Comparison of ENCODE assay signal across 19 mouse cellular contexts in the genomic region with DNA sequence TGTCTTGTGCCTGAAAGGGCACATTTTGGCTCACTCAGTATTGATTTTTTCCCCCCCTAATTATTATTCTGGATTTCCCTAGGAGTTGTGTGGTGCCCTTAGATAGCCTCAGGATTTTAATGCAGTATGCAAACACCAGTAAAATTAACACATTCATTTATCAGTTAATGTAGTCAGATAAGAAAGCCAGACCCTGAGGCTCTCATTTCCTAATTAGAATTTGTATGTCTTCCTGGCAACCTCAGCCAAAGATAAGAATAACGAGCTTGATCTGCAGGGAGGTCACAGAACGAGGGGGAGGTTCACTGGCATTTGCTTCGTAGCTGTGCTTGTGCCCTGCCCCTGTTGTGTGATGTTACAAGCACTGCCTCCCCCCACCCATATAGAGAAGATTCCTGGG. TPM values are rescaled to one million over a fixed set of nuclear protein-coding genes. Genes with fewer than 3 reads are reported as not detected.
DNase-seq lines count a peak whose midpoint lies in the region; ATAC-seq and TF ChIP-seq lines count a peak whose summit lies in the region.
"Had no signal": no experiment of that assay in that cellular context is flagged by ENCODE, and none has a peak within 500 bp of the region (broad histone marks: within the 10 kb centered on the region; RNA-seq: fewer than 3 reads in every experiment).

No protein-coding gene starts in this region.

- no peaks in the 10 kb centered on the region for H3K9me3 ChIP-seq in forebrain, embryonic 15.5 days
- no peaks in the 10 kb centered on the region for H3K9me3 ChIP-seq in forebrain, embryonic 14.5 days (replicated peaks; ENCODE audit: control insufficient read depth, low read length)
- H3K9me3 ChIP-seq in hindbrain, embryonic 13.5 days, result no peaks in the 10 kb centered on the region
- H3K9me3 ChIP-seq in hindbrain, embryonic 11.5 days (ENCODE audit: control insufficient read depth, low read length), result no peaks in the 10 kb centered on the region
- no peaks in the 10 kb centered on the region for H3K9me3 ChIP-seq in midbrain, embryonic 15.5 days
- H3K9me3 ChIP-seq: limb, embryonic 12.5 days; midbrain, embryonic 12.5 days; neural tube, embryonic 12.5 days had no signal

- H3K27me3 ChIP-seq in forebrain, embryonic 15.5 days, result no peaks in the 10 kb centered on the region
- H3K27me3 ChIP-seq in forebrain, embryonic 14.5 days (replicated peaks; ENCODE audit: control insufficient read depth, insufficient read depth, low read length), result no peaks in the 10 kb centered on the region
- peaks cover 5% of the 10 kb centered on the region; the same call in 1 of the 2 replicates for H3K27me3 ChIP-seq in hindbrain, embryonic 13.5 days
- no peaks in the 10 kb centered on the region for H3K27me3 ChIP-seq in hindbrain, embryonic 11.5 days (ENCODE audit: control insufficient read depth, insufficient read depth, low read length)
- no peaks in the 10 kb centered on the region for H3K27me3 ChIP-seq in midbrain, embryonic 15.5 days (replicated peaks)
- H3K27me3 ChIP-seq: limb, embryonic 12.5 days had no signal

- ATAC-seq in forebrain, embryonic 15.5 days (replicated peaks), result no peak
- ATAC-seq in forebrain, embryonic 14.5 days, result no peak
- ATAC-seq in hindbrain, embryonic 13.5 days (ENCODE audit: low FRiP score), result no peak
- no peak for ATAC-seq in hindbrain, embryonic 11.5 days (ENCODE audit: low FRiP score)
- ATAC-seq in midbrain, embryonic 15.5 days (replicated peaks), result no peak
- ATAC-seq: lung, postnatal 0 days had no signal

- peaks cover 32% of the 10 kb centered on the region for H3K4me1 ChIP-seq in forebrain, embryonic 15.5 days
- H3K4me1 ChIP-seq in forebrain, embryonic 14.5 days (ENCODE audit: control insufficient read depth, insufficient read depth, low read length), result peaks cover 20% of the 10 kb centered on the region
- H3K4me1 ChIP-seq in hindbrain, embryonic 13.5 days (replicated peaks), result peaks cover 64% of the 10 kb centered on the region
- no peaks in the 10 kb centered on the region; the same call in 1 of the 2 replicates for H3K4me1 ChIP-seq in hindbrain, embryonic 11.5 days (replicated peaks; ENCODE audit: control insufficient read depth, insufficient read depth, low read length)
- peaks cover 33% of the 10 kb centered on the region for H3K4me1 ChIP-seq in midbrain, embryonic 15.5 days

- no peak for TF ChIP-seq CTCF in brain, embryonic 14.5 days (IDR thresholded peaks at IDR 0.05; ENCODE audit: borderline replicate concordance, extremely low read depth, insufficient read depth, insufficient read length)

- no peak for TF ChIP-seq POLR2A in brain, embryonic 14.5 days (IDR thresholded peaks at IDR 0.05; ENCODE audit: borderline replicate concordance, extremely low read depth, insufficient read depth, insufficient read length, poor library complexity, severe bottlenecking)

- WGBS in forebrain, embryonic 15.5 days, result 5% methylated on average over 3 of the region's 3 CpGs
- WGBS in forebrain, embryonic 14.5 days, result 6% methylated on average over 3 of the region's 3 CpGs
- 15% methylated on average over 3 of the region's 3 CpGs for WGBS in hindbrain, embryonic 13.5 days
- 26% methylated on average over 3 of the region's 3 CpGs for WGBS in hindbrain, embryonic 11.5 days
- 16% methylated on average over 3 of the region's 3 CpGs for WGBS in midbrain, embryonic 15.5 days

- no peak overlapping the region for H3K4me3 ChIP-seq in forebrain, embryonic 15.5 days
- no peak overlapping the region for H3K4me3 ChIP-seq in forebrain, embryonic 14.5 days (ENCODE audit: low read depth, low read length)
- no peak overlapping the region for H3K4me3 ChIP-seq in hindbrain, embryonic 13.5 days
- H3K4me3 ChIP-seq in hindbrain, embryonic 11.5 days (ENCODE audit: low read depth, low read length), result no peak overlapping the region
- no peak overlapping the region for H3K4me3 ChIP-seq in midbrain, embryonic 15.5 days
- H3K4me3 ChIP-seq: erythroblast, embryonic 14.5 days; limb, embryonic 12.5 days; midbrain, embryonic 12.5 days; neural tube, embryonic 12.5 days had no signal

- H3K27ac ChIP-seq in forebrain, embryonic 15.5 days (replicated peaks), result 0 out of 2 replicates have a peak overlapping the region, but pooled peaks have one; percentile 35
- no peak overlapping the region for H3K27ac ChIP-seq in forebrain, embryonic 14.5 days (ENCODE audit: low read depth, low read length)
- H3K27ac ChIP-seq in hindbrain, embryonic 13.5 days, result 0 out of 2 replicates have a peak overlapping the region, but pooled peaks have one; percentile 42
- H3K27ac ChIP-seq in hindbrain, embryonic 11.5 days (ENCODE audit: low read depth, low read length), result no peak overlapping the region
- H3K27ac ChIP-seq in midbrain, embryonic 15.5 days, result peak overlapping the region; percentile 62
- H3K27ac ChIP-seq: midbrain, embryonic 12.5 days; neural tube, embryonic 12.5 days had no signal

- no peaks in the 10 kb centered on the region for H3K36me3 ChIP-seq in forebrain, embryonic 15.5 days
- H3K36me3 ChIP-seq in forebrain, embryonic 14.5 days (ENCODE audit: control insufficient read depth, insufficient read depth, low read length), result no peaks in the 10 kb centered on the region
- no peaks in the 10 kb centered on the region for H3K36me3 ChIP-seq in hindbrain, embryonic 13.5 days
- no peaks in the 10 kb centered on the region for H3K36me3 ChIP-seq in hindbrain, embryonic 11.5 days (ENCODE audit: control insufficient read depth, insufficient read depth, low read length)
- H3K36me3 ChIP-seq in midbrain, embryonic 15.5 days (replicated peaks), result no peaks in the 10 kb centered on the region
- H3K36me3 ChIP-seq: midbrain, embryonic 12.5 days; neural tube, embryonic 12.5 days had no signal

- DNase-seq in forebrain, embryonic 14.5 days (ENCODE audit: low spot score), result no peak
- no peak for DNase-seq in hindbrain, embryonic 11.5 days (ENCODE audit: low spot score)
- DNase-seq in brain, embryonic 14.5 days (ENCODE audit: low read depth), result peak; percentile 51
- DNase-seq in frontal cortex, postnatal 10 days (ENCODE audit: low spot score in 2 of 2), result no peak
- no peak for DNase-seq in thymus, postnatal 10 days (ENCODE audit: low spot score in 2 of 2)
- DNase-seq: adrenal gland, adult 8-10 months; cerebellum, adult 9-11 months; kidney, adult 18-20 months; kidney, postnatal 4 days; layer of hippocampus, postnatal 36 days; thymus, postnatal 14 days had no signal

- H3K9ac ChIP-seq in forebrain, embryonic 15.5 days (replicated peaks), result no peak overlapping the region
- H3K9ac ChIP-seq in forebrain, embryonic 14.5 days (ENCODE audit: low read length), result no peak overlapping the region
- H3K9ac ChIP-seq in hindbrain, embryonic 13.5 days, result no peak overlapping the region
- H3K9ac ChIP-seq in hindbrain, embryonic 11.5 days (ENCODE audit: low read depth, low read length), result no peak overlapping the region
- no peak overlapping the region for H3K9ac ChIP-seq in midbrain, embryonic 15.5 days
- H3K9ac ChIP-seq: limb, embryonic 12.5 days; midbrain, embryonic 12.5 days; neural tube, embryonic 12.5 days had no signal

- H3K4me2 ChIP-seq in forebrain, embryonic 15.5 days (replicated peaks), result no peak overlapping the region
- H3K4me2 ChIP-seq in forebrain, embryonic 14.5 days (ENCODE audit: low read length), result no peak overlapping the region
- H3K4me2 ChIP-seq in hindbrain, embryonic 13.5 days, result no peak overlapping the region
- H3K4me2 ChIP-seq in hindbrain, embryonic 11.5 days (replicated peaks; ENCODE audit: low read depth, low read length), result no peak overlapping the region
- no peak overlapping the region for H3K4me2 ChIP-seq in midbrain, embryonic 15.5 days
- H3K4me2 ChIP-seq: limb, embryonic 12.5 days; midbrain, embryonic 12.5 days; neural tube, embryonic 12.5 days had no signal

RNA-seq across cellular contexts. Expression of a gene that starts 12.7 kb away (rescaled TPM):
- polyA plus RNA-seq in forebrain, embryonic 15.5 days (2015; fragmentation: Nextera tagmentation; extraction: Ambion mirVana), result 1.4 and 2.2 TPM in 2 replicates
- polyA plus RNA-seq in forebrain, embryonic 14.5 days (2014; fragmentation: Nextera tagmentation; extraction: Ambion mirVana), result 1.4 and 1.7 TPM in 2 replicates
- polyA plus RNA-seq in hindbrain, embryonic 13.5 days (2015; fragmentation: Nextera tagmentation; extraction: Ambion mirVana), result 3.2 and 3.3 TPM in 2 replicates
- polyA plus RNA-seq in hindbrain, embryonic 11.5 days (2014; fragmentation: Nextera tagmentation; extraction: Ambion mirVana), result 4.3 and 5.6 TPM in 2 replicates
- 2.2 and 4.2 TPM in 2 replicates for polyA plus RNA-seq in brain, embryonic 14.5 days (2012; rRNA removed)
- 2.0 and 2.5 TPM in 2 replicates for polyA plus RNA-seq in midbrain, embryonic 15.5 days (2015; fragmentation: Nextera tagmentation; extraction: Ambion mirVana)

Comparison
In these comparisons a context has a peak if more than half of its experiments do, and no peak if none do; other contexts are left out.
1. H3K27ac ChIP-seq: peak in forebrain, embryonic 15.5 days (single experiment), hindbrain, embryonic 13.5 days (single experiment) and midbrain, embryonic 15.5 days (single experiment); none in forebrain, embryonic 14.5 days (single experiment) and hindbrain, embryonic 11.5 days (single experiment).